Mouse (Mus musculus) Patski (cell line): ENCODE measurements around the gene Aif1l. TPM values are rescaled to one million over a fixed set of nuclear protein-coding genes. Genes with fewer than 3 reads are reported as not detected.

Experiments
- ATAC-seq: fragments of 100-300 bp; one replicate; pipeline ENCODE4 v1.8.0; 2021
- CTCF ChIA-PET: fragments of 350-600 bp; sonication (Branson Sonifier 250); formaldehyde crosslinking; loops from one replicate; lab custom pipeline; 2022; ENCODE audit warnings: inconsistent platforms; lab: Charles Lee
- POLR2A ChIA-PET: fragments of 350-600 bp; sonication (Branson Sonifier 250); formaldehyde crosslinking; loops from one replicate; lab custom pipeline; 2022; ENCODE audit warnings: antibody characterized with exemption, inconsistent platforms; lab: Charles Lee
- DNase-seq: peaks from one replicate; pipeline ENCODE4 v3.0.0-alpha.2; 2011; ENCODE audit warnings: low read depth, low spot score
- H3K27me3 ChIP-seq: fragments of 371-371 bp; one replicate; pipeline ENCODE4 v1.5.1; 2021
- CTCF ChIP-seq: fragments of 100-300 bp; IDR thresholded peaks from one replicate; pipeline ENCODE4 v1.5.1; 2021
- in situ Hi-C: fragments of 300-500 bp; cut with MboI; formaldehyde crosslinking; loops from 3 replicates; pipeline ENCODE4 v1.11.1; 2018; ENCODE audit warnings: low pct_unique_long_range_greater_than_20kb, mixed read lengths
- polyA plus RNA-seq: library from polyadenylated mRNA; unstranded; gene quantifications from one replicate; pipeline ENCODE4 v1.2.3, GENCODE M21; 2021

The Aif1l gene
- polyA plus RNA-seq, 1 experiment from 2014 or later, result 343 TPM

DNA sequence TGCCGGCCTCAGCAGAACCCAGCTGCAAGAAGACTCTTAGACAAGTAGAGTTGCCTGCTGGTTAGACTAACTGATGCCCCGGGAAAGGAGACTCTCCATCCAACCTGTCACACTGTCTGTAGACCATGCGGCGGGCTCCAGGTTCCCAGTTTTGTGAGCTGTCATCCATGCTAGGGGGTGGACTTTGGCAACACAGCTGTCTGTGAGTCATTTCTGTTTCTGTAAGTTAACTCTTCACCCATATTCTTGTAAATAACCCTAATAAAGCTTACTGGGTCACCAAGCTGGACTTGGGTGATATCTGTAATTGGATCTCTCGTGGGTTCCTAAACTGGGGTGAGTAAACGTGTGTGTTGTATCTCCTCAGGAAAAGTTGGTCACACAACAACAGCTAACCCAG lies 1.1 kb upstream of the Aif1l start:
- ChIA-PET CTCF (interaction anchor here (1.1 to 1.4 kb wide), 3 partner anchors 13 to 15 kb away, joined by 3 to 5 read pairs (median 3); no protein-coding TSS in a partner anchor), POLR2A (interaction anchor here (1.7 kb wide), 1 partner anchor 13 kb away, joined by 6 read pairs; no protein-coding TSS in a partner anchor)
- in situ Hi-C loops, result no loop called here
- no peak for TF ChIP-seq CTCF
- ATAC-seq, result no peak
- DNase-seq, result no peak
- H3K27me3 ChIP-seq, result no peaks in the 10 kb centered on the region

DNA sequence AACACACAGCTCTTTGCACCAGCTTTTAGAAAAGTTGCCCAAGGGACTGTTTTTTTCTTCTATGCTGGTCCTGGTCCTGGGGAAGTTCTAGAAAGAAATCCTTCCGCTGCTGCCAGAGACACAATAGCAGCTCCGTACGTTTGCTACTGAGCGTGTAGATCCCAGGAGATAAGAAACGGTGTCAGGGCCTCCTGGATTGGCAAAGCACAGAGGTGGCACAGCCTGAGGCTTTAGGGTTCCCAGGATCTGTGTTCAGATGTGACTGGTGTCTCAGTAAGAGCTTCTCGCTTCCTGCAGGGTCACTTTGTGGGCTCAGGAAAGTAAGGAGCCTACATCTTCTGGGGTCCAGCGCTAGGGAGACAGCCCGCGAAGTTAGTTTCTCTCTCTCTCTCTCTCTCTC lies 1.0 kb downstream of the Aif1l start:
- ChIA-PET CTCF (interaction anchor here (1.0 to 2.1 kb wide), 2 partner anchors 8 to 21 kb away, joined by 3 to 5 read pairs; no protein-coding TSS in a partner anchor), POLR2A (interaction anchor here (0.6 to 1.5 kb wide), 6 partner anchors 16 to 887 kb away, joined by 3 to 5 read pairs (median 4); partner anchors contain the start of gene Nup214)
- DNase-seq (no peak), ATAC-seq (no peak)
- in situ Hi-C loops, result no loop called here
- TF ChIP-seq CTCF, result no peak
- no peaks in the 10 kb centered on the region for H3K27me3 ChIP-seq

DNA sequence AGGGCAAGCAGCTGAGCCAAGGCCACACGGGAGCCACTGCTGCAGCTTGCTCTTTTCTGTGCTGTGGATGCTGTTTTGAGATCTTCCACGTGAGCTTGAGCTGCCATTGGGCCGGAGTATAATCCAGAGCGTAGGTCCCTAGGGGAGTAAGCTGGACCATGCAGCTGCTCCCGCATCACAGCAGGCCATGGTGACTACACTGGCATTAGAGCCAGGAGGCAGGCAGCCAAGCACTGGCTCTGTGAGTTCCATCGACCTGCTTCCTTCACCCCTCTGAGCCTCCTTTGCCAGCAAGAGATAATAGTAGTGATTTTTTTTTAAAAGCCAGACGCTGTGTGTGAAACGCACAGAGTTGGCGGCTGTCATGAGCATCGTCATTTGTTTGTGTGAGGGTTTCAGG lies 2.3 kb downstream of the Aif1l start:
- TF ChIP-seq CTCF, result no peak
- ATAC-seq (no peak), DNase-seq (no peak)
- H3K27me3 ChIP-seq, result no peaks in the 10 kb centered on the region
- in situ Hi-C loops, result no loop called here
- ChIA-PET CTCF (no interaction called here), POLR2A (interaction anchor here (0.9 to 1.5 kb wide), 3 partner anchors 10 to 31 kb away, joined by 3 to 5 read pairs (median 4); partner anchors contain the start of gene Nup214)

- in situ Hi-C loops, result no loop called here
- no peaks in the 10 kb centered on the region for H3K27me3 ChIP-seq
- ChIA-PET CTCF (no interaction called here), POLR2A (interaction anchor here (0.6 kb wide), 1 partner anchor 227 kb away, joined by 3 read pairs; no protein-coding TSS in a partner anchor)
- DNase-seq (no peak), ATAC-seq (no peak)
- no peak for TF ChIP-seq CTCF
These were observed 2.8 kb downstream of the Aif1l start for GRCm38 (mm10) chr2:31952725-31953124.

GRCm38 (mm10) chr2:31953687-31954086 lies 3.7 kb downstream of the Aif1l start:
- peak; percentile 60 for ATAC-seq
- no peak for DNase-seq
- ChIA-PET POLR2A (interaction anchor here (1.2 kb wide), 1 partner anchor 19 kb away, joined by 3 read pairs; no protein-coding TSS in a partner anchor), CTCF (interaction anchor here (1.1 to 1.6 kb wide), 2 partner anchors 18 to 23 kb away, joined by 3 read pairs; no protein-coding TSS in a partner anchor)
- in situ Hi-C loops, result no loop called here
- H3K27me3 ChIP-seq, result no peaks in the 10 kb centered on the region
- TF ChIP-seq CTCF, result no peak

GRCm38 (mm10) chr2:31954779-31955181 lies 4.8 kb downstream of the Aif1l start:
- in situ Hi-C loops, result no loop called here
- DNase-seq, result peak; percentile 68
- no peaks in the 10 kb centered on the region for H3K27me3 ChIP-seq
- peak; percentile 63 for ATAC-seq
- ChIA-PET POLR2A (no interaction called here), CTCF (interaction anchor here (1.6 kb wide), 1 partner anchor 17 kb away, joined by 3 read pairs; no protein-coding TSS in a partner anchor)
- no peak for TF ChIP-seq CTCF

DNA sequence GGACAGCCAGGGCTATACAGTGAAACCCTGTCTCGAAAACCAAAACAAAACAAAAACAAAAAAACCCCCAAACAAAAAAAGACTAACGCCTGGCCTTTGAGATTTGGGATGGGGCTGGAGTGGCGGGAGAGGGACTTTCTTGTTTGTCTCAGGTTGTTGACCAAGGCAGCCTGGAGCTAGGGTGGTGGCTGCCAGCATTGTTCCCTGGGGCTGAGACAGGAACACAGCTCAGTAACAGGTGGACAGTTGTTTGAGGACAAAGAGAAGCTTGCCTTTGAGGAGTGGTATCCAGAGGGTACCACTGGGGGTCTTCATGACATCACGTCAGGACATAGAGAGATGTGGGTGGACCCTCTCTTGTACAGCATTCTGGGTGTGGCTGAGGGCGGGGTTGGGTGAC lies 5.7 kb downstream of the Aif1l start:
- ATAC-seq (no peak), DNase-seq (no peak)
- TF ChIP-seq CTCF, result no peak
- ChIA-PET CTCF (interaction anchor here (0.6 to 1.3 kb wide), 4 partner anchors 18 to 283 kb away, joined by 3 to 4 read pairs (median 4); no protein-coding TSS in a partner anchor), POLR2A (interaction anchor here (1.3 kb wide), 1 partner anchor 17 kb away, joined by 4 read pairs; no protein-coding TSS in a partner anchor)
- H3K27me3 ChIP-seq, result no peaks in the 10 kb centered on the region
- in situ Hi-C loops, result no loop called here

DNA sequence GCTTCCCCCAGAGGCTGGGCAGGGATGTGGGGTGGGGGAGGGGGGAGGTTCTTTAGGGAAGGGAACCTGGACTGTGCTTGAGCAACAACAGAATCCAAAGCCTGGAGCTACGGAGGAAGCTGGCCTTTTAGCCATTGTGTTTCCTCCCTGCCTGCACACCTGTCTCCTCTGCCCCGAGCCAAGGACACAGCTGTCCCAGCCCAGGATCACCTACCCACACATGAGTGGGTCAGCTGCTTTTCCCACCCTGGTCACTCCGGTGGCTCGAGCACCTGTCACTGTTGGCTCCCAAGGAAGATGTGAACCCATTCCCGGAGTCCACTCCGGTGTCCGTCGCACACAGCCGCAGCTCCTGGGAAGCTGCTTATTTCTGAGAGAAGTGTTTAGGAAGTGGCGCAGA lies 7.3 kb downstream of the Aif1l start:
- in situ Hi-C loops, result no loop called here
- ChIA-PET CTCF (no interaction called here), POLR2A (no interaction called here)
- no peak for TF ChIP-seq CTCF
- DNase-seq (no peak), ATAC-seq (no peak)
- H3K27me3 ChIP-seq, result no peaks in the 10 kb centered on the region

- DNase-seq, result no peak
- no peaks in the 10 kb centered on the region for H3K27me3 ChIP-seq
- POLR2A ChIA-PET, result interaction anchor here (1.1 to 2.3 kb wide), 3 partner anchors 12 to 40 kb away, joined by 4 to 6 read pairs (median 4); no protein-coding TSS in a partner anchor
- no peak for TF ChIP-seq CTCF
- CTCF ChIA-PET, result interaction anchor here (1.1 to 2.2 kb wide), 3 partner anchors 12 to 25 kb away, joined by 3 to 9 read pairs (median 3); no protein-coding TSS in a partner anchor
- peak; percentile 18 for ATAC-seq
- in situ Hi-C loops, result no loop called here
These were observed 11.0 kb downstream of the Aif1l start for GRCm38 (mm10) chr2:31960986-31961385.

DNA sequence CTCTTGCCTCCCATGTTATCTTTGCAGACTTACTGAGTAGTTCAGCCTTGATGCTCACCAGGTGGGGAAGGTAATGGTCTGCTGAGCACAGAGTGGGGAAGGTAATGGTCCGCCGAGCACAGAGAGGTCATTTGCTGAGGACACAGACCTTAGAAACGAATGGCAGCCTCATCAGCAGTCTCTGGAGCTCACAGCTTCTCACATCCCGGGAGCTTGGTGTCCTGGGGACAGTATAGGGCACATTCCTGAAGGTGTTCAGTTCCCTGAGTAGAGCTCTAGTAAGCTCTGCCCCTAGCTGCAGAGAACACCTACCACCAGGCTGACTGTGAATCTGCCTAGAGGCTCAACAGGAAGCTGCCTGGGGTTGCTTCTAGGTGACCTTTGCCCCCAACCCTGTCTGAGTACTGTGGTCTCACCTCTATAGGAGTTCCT lies 11.9 kb downstream of the Aif1l start:
- DNase-seq (no peak), ATAC-seq (no peak)
- no peak for TF ChIP-seq CTCF
- ChIA-PET CTCF (interaction anchor here (1.1 to 2.2 kb wide), 3 partner anchors 11 to 25 kb away, joined by 3 to 9 read pairs (median 3); no protein-coding TSS in a partner anchor), POLR2A (interaction anchor here (1.1 to 2.3 kb wide), 4 partner anchors 10 to 34 kb away, joined by 4 to 6 read pairs (median 4); no protein-coding TSS in a partner anchor)
- in situ Hi-C loops, result no loop called here
- no peaks in the 10 kb centered on the region for H3K27me3 ChIP-seq
